Mouse (Mus musculus): ENCODE results near the gene Dus4l. TPM values are rescaled to one million over a fixed set of nuclear protein-coding genes. Genes with fewer than 3 reads are reported as not detected.
A peak's percentile ranks its signal among the peaks of the same experiment; 100 is the strongest.

Gene Dus4l
- 12.4 and 14.0 TPM in 2 replicates for polyA plus RNA-seq (2014; fragmentation: Nextera tagmentation; extraction: Ambion mirVana)

- DNase-seq (ENCODE audit: low spot score) (peak; percentile 100), ATAC-seq (replicated peaks; ENCODE audit: low FRiP score, low TSS enrichment, low read depth) (peak; percentile 97)
- Histone ChIP-seq H3K9ac (ENCODE audit: low read length) (peak within 1 kb of the TSS; percentile 86), H3K9me3 (ENCODE audit: control insufficient read depth, low read length) (no peaks in the 10 kb centered on the region), H3K27me3 (replicated peaks; ENCODE audit: control insufficient read depth, insufficient read depth, low read length) (no peaks in the 10 kb centered on the region), H3K4me3 (ENCODE audit: low read depth, low read length) (peak within 1 kb of the TSS; percentile 90), H3K27ac (ENCODE audit: low read depth) (peak within 1 kb of the TSS; percentile 88), H3K36me3 (ENCODE audit: control insufficient read depth, insufficient read depth, low read length) (no peaks in the 10 kb centered on the region), H3K4me1 (replicated peaks; ENCODE audit: control insufficient read depth, insufficient read depth, low read length) (peaks cover 3% of the 10 kb centered on the region), H3K4me2 (ENCODE audit: low read length) (peak within 1 kb of the TSS; percentile 61)
- WGBS, result under 1% methylated on average over 47 of the region's 47 CpGs
Observed at GRCm38 (mm10) chr12:31654197-31654964, at the start of gene Dus4l, which contains the start of gene Cog5. TSS of gene Dus4l (minus strand) at chr12:31654826. TSS of gene Cog5 (plus strand) at chr12:31654869.

GRCm38 (mm10) chr12:31703904-31704303, 49.3 kb upstream of the Dus4l start:
- Histone ChIP-seq H3K9me3 (ENCODE audit: control insufficient read depth, low read length) (no peaks in the 10 kb centered on the region), H3K36me3 (ENCODE audit: control insufficient read depth, insufficient read depth, low read length) (no peaks in the 10 kb centered on the region), H3K4me2 (ENCODE audit: low read length) (no peak overlapping the region), H3K9ac (ENCODE audit: low read length) (no peak overlapping the region), H3K4me1 (replicated peaks; ENCODE audit: control insufficient read depth, insufficient read depth, low read length) (no peaks in the 10 kb centered on the region), H3K27me3 (replicated peaks; ENCODE audit: control insufficient read depth, insufficient read depth, low read length) (no peaks in the 10 kb centered on the region), H3K4me3 (ENCODE audit: low read depth, low read length) (no peak overlapping the region), H3K27ac (ENCODE audit: low read depth) (no peak overlapping the region)
- 78% methylated on average over 6 of the region's 6 CpGs for whole genome bisulfite sequencing
- no peak for ATAC-seq (replicated peaks; ENCODE audit: low FRiP score, low TSS enrichment, low read depth)
- no peak for DNase-seq (ENCODE audit: low spot score)

- H3K27me3 ChIP-seq (replicated peaks; ENCODE audit: control insufficient read depth, insufficient read depth, low read length), result no peaks in the 10 kb centered on the region
- H3K4me2 ChIP-seq (ENCODE audit: low read length), result no peak overlapping the region
- 44% methylated on average over 5 of the region's 5 CpGs for WGBS
- DNase-seq (ENCODE audit: low spot score) (no peak), ATAC-seq (replicated peaks; ENCODE audit: low FRiP score, low TSS enrichment, low read depth) (no peak)
- no peaks in the 10 kb centered on the region for H3K36me3 ChIP-seq (ENCODE audit: control insufficient read depth, insufficient read depth, low read length)
- H3K9me3 ChIP-seq (ENCODE audit: control insufficient read depth, low read length), result peaks cover 7% of the 10 kb centered on the region; the same call in 1 of the 2 replicates
- no peaks in the 10 kb centered on the region for H3K4me1 ChIP-seq (replicated peaks; ENCODE audit: control insufficient read depth, insufficient read depth, low read length)
- H3K9ac ChIP-seq (ENCODE audit: low read length), result no peak overlapping the region
- no peak overlapping the region for H3K27ac ChIP-seq (ENCODE audit: low read depth)
- no peak overlapping the region for H3K4me3 ChIP-seq (ENCODE audit: low read depth, low read length)
Observed at GRCm38 (mm10) chr12:31701411-31701810, 46.8 kb upstream of the Dus4l start.

GRCm38 (mm10) chr12:31700623-31701347, 46.2 kb upstream of the Dus4l start:
- H3K9ac ChIP-seq (ENCODE audit: low read length), result no peak overlapping the region
- H3K4me1 ChIP-seq (replicated peaks; ENCODE audit: control insufficient read depth, insufficient read depth, low read length), result no peaks in the 10 kb centered on the region
- WGBS, result 62% methylated on average over 5 of the region's 5 CpGs
- no peak for ATAC-seq (replicated peaks; ENCODE audit: low FRiP score, low TSS enrichment, low read depth)
- peaks cover 7% of the 10 kb centered on the region; the same call in 1 of the 2 replicates for H3K9me3 ChIP-seq (ENCODE audit: control insufficient read depth, low read length)
- no peak overlapping the region for H3K4me2 ChIP-seq (ENCODE audit: low read length)
- no peak overlapping the region for H3K27ac ChIP-seq (ENCODE audit: low read depth)
- no peak overlapping the region for H3K4me3 ChIP-seq (ENCODE audit: low read depth, low read length)
- DNase-seq (ENCODE audit: low spot score), result no peak
- H3K36me3 ChIP-seq (ENCODE audit: control insufficient read depth, insufficient read depth, low read length), result no peaks in the 10 kb centered on the region
- no peaks in the 10 kb centered on the region for H3K27me3 ChIP-seq (replicated peaks; ENCODE audit: control insufficient read depth, insufficient read depth, low read length)

GRCm38 (mm10) chr12:31693278-31693677, 38.7 kb upstream of the Dus4l start:
- ATAC-seq (replicated peaks; ENCODE audit: low FRiP score, low TSS enrichment, low read depth) (no peak), DNase-seq (ENCODE audit: low spot score) (no peak)
- Histone ChIP-seq H3K4me3 (ENCODE audit: low read depth, low read length) (no peak overlapping the region), H3K4me1 (replicated peaks; ENCODE audit: control insufficient read depth, insufficient read depth, low read length) (no peaks in the 10 kb centered on the region), H3K27me3 (replicated peaks; ENCODE audit: control insufficient read depth, insufficient read depth, low read length) (no peaks in the 10 kb centered on the region), H3K9me3 (ENCODE audit: control insufficient read depth, low read length) (peaks cover 7% of the 10 kb centered on the region; the same call in 1 of the 2 replicates), H3K4me2 (ENCODE audit: low read length) (no peak overlapping the region), H3K27ac (ENCODE audit: low read depth) (no peak overlapping the region), H3K36me3 (ENCODE audit: control insufficient read depth, insufficient read depth, low read length) (no peaks in the 10 kb centered on the region), H3K9ac (ENCODE audit: low read length) (no peak overlapping the region)
- WGBS, result 81% methylated on average over 1 of the region's 1 CpGs

GRCm38 (mm10) chr12:31686679-31687078, 32.1 kb upstream of the Dus4l start:
- Histone ChIP-seq H3K4me1 (replicated peaks; ENCODE audit: control insufficient read depth, insufficient read depth, low read length) (no peaks in the 10 kb centered on the region), H3K4me3 (ENCODE audit: low read depth, low read length) (no peak overlapping the region), H3K36me3 (ENCODE audit: control insufficient read depth, insufficient read depth, low read length) (no peaks in the 10 kb centered on the region), H3K4me2 (ENCODE audit: low read length) (no peak overlapping the region), H3K9me3 (ENCODE audit: control insufficient read depth, low read length) (no peaks in the 10 kb centered on the region), H3K9ac (ENCODE audit: low read length) (no peak overlapping the region), H3K27ac (ENCODE audit: low read depth) (no peak overlapping the region), H3K27me3 (replicated peaks; ENCODE audit: control insufficient read depth, insufficient read depth, low read length) (no peaks in the 10 kb centered on the region)
- DNase-seq (ENCODE audit: low spot score) (no peak), ATAC-seq (replicated peaks; ENCODE audit: low FRiP score, low TSS enrichment, low read depth) (no peak)
- WGBS, result 91% methylated on average over 3 of the region's 3 CpGs

GRCm38 (mm10) chr12:31667187-31667586, 12.6 kb upstream of the Dus4l start:
- Histone ChIP-seq H3K4me1 (replicated peaks; ENCODE audit: control insufficient read depth, insufficient read depth, low read length) (no peaks in the 10 kb centered on the region), H3K36me3 (ENCODE audit: control insufficient read depth, insufficient read depth, low read length) (peaks cover 48% of the 10 kb centered on the region), H3K4me2 (ENCODE audit: low read length) (no peak overlapping the region), H3K9me3 (ENCODE audit: control insufficient read depth, low read length) (no peaks in the 10 kb centered on the region), H3K27me3 (replicated peaks; ENCODE audit: control insufficient read depth, insufficient read depth, low read length) (no peaks in the 10 kb centered on the region), H3K9ac (ENCODE audit: low read length) (no peak overlapping the region), H3K4me3 (ENCODE audit: low read depth, low read length) (no peak overlapping the region), H3K27ac (ENCODE audit: low read depth) (no peak overlapping the region)
- 77% methylated on average over 3 of the region's 3 CpGs for WGBS
- ATAC-seq (replicated peaks; ENCODE audit: low FRiP score, low TSS enrichment, low read depth) (no peak), DNase-seq (ENCODE audit: low spot score) (no peak)

- ATAC-seq (replicated peaks; ENCODE audit: low FRiP score, low TSS enrichment, low read depth) (no peak), DNase-seq (ENCODE audit: low spot score) (no peak)
- no peak overlapping the region for H3K4me2 ChIP-seq (ENCODE audit: low read length)
- no peaks in the 10 kb centered on the region for H3K4me1 ChIP-seq (replicated peaks; ENCODE audit: control insufficient read depth, insufficient read depth, low read length)
- H3K4me3 ChIP-seq (ENCODE audit: low read depth, low read length), result no peak overlapping the region
- H3K36me3 ChIP-seq (ENCODE audit: control insufficient read depth, insufficient read depth, low read length), result peaks cover 50% of the 10 kb centered on the region
- no peak overlapping the region for H3K9ac ChIP-seq (ENCODE audit: low read length)
- no peaks in the 10 kb centered on the region for H3K27me3 ChIP-seq (replicated peaks; ENCODE audit: control insufficient read depth, insufficient read depth, low read length)
- H3K27ac ChIP-seq (ENCODE audit: low read depth), result no peak overlapping the region
- no peaks in the 10 kb centered on the region for H3K9me3 ChIP-seq (ENCODE audit: control insufficient read depth, low read length)
- 81% methylated on average over 6 of the region's 6 CpGs for WGBS
Observed at GRCm38 (mm10) chr12:31665999-31666398, 11.4 kb upstream of the Dus4l start.
